Mouse (Mus musculus) left cerebral cortex, postnatal 25 days (tissue): ENCODE measurements around the gene Bcl2. TPM values are rescaled to one million over a fixed set of nuclear protein-coding genes. Genes with fewer than 3 reads are reported as not detected.

ENCODE experiments used
- DNase-seq, 2 experiments: peaks; one replicate each; pipeline ENCODE4 v3.0.0; 2022; ENCODE audit warnings: low spot score in 2 of 2, mixed read lengths in 1 of 2
- intact Hi-C: fragments of 180-260 bp; cut with DNase I; formaldehyde crosslinking; loops from one replicate; pipeline ENCODE4 v1.15.1; 2025
- total RNA-seq, 2 experiments: library from RNA; stranded (reverse); gene quantifications; 2 replicates each; pipeline ENCODE4 v1.2.3; 2021

Gene Bcl2
- total RNA-seq, 2 experiments from 2014 or later: 15.5 to 16.1 TPM

DNA sequence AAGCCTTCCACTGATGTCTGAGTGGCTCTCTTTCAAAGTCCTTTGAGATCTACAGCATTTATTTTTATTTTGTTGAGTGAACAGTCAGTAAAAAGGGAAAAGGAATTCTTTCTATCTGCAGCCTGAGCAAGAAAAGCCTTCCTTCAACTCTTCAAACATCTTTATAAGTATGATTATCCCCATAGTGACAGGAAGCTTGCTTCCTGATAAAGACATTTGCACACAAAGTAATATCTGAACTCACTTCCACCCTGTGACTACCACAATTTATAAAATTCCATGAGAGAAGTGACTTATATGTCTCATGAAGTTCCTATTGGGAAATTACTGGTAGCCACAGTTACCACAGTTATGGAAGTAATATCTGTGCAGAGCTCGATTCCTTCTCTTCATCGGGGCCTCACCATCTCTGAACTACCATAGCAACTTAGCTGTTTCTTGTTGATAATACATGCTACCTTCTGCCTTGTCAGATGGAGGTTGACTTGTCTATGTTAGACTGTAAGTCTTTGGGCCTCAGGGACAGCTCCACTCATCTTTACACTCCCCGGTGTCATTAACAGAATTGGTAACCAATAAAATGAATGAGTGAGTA is 82.1 kb downstream of the Bcl2 start:
- intact Hi-C loops: no loop called here
- DNase-seq: no peak

- intact Hi-C loops: no loop called here
Measured at GRCm38 (mm10) chr1:106630973-106631372, 83.1 kb downstream of the Bcl2 start.

GRCm38 (mm10) chr1:106629931-106630682 is 84.0 kb downstream of the Bcl2 start:
- intact Hi-C loops: loop anchor here (2.0 kb wide), 1 partner anchor 85 kb away; the partner anchor contains the start of gene Bcl2
- peak in 1 of 2 experiments; percentile 34 for DNase-seq

More at GRCm38 (mm10) chr1:106630973-106631372, 83.1 kb downstream of the Bcl2 start:
- no peak for DNase-seq

GRCm38 (mm10) chr1:106629470-106629830 is 84.6 kb downstream of the Bcl2 start:
- intact Hi-C loops: loop anchor here (2.0 kb wide), 1 partner anchor 85 kb away; the partner anchor contains the start of gene Bcl2
- DNase-seq: no peak

DNA sequence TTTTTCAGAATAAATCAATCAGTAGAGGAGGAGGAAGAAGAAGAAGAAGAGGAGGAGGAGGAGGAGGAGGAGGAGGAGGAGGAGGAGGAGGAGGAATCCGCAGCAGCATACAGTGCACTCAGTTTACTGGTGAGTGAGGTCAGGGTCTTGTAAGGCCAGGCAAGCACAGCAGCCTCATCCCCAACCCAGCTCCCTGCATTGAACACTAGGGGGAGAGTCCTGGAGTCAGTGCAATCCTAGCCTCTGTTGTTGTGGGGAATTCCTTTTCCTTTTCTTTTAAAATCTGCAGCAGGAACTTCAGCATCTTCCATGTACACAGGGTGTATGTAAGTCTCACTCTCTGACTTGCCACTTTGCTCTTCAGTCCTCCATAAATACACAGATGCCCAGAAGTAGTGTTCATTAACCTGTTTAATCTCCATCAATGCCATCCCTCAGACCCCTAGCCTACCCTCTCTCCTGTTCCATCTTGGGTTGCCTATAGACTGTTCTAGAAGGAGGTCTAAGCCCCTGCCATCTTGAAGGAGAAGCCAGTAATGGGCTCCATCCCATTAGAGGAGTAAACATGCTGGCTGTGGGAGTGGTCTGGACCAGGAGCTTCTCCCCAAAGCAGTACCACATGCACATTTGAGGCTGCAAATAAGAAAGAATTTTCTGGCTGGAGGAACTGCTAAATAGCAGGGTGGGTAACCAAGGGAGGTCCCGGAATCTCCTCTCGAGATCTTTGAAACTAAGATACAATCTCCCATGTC is 85.2 kb downstream of the Bcl2 start:
- intact Hi-C loops: loop anchor here (2.0 kb wide), 1 partner anchor 86 kb away; the partner anchor contains the start of gene Bcl2
- DNase-seq: no peak

DNA sequence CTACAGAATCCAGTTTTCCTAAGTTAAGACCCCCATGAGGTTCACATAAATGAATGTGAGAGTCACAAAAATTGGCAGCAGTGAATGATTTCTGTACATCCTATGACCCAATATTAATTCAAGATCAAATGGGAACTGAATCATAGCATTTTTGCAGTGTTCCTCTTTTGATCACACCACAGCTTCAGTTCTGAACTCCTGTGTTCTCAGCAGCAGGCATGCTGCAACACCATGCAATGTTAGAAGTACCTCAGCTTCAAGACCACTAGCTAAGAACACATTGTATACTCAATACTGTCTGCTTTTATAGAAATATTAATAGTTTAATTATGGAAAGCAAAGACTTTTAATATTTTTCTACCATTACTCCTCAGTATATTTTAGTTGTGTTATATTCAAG is 85.8 kb downstream of the Bcl2 start:
- intact Hi-C loops: loop anchor here (2.0 kb wide), 1 partner anchor 87 kb away; the partner anchor contains the start of gene Bcl2
- DNase-seq: no peak

DNA sequence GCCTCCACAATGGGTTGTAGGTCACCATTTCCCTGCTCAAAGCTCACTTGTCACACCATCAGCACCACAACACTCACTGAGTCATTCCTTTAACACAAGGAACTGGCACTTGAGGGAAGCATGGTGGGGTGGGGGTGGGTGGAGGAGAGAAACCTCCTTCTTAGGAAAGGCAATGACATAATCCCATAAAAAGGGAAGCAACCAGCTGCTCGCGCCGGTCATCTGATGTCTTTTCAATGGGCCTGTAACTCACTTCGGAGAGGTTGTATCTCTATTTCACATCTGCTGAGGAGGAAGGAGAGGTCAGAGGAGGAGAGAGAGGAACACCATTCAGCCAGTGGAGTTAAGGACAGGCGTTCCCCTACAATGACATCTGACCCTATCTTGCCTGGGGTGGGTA is 86.8 kb downstream of the Bcl2 start:
- intact Hi-C loops: no loop called here
- peak in 1 of 2 experiments; percentile 40 for DNase-seq

DNA sequence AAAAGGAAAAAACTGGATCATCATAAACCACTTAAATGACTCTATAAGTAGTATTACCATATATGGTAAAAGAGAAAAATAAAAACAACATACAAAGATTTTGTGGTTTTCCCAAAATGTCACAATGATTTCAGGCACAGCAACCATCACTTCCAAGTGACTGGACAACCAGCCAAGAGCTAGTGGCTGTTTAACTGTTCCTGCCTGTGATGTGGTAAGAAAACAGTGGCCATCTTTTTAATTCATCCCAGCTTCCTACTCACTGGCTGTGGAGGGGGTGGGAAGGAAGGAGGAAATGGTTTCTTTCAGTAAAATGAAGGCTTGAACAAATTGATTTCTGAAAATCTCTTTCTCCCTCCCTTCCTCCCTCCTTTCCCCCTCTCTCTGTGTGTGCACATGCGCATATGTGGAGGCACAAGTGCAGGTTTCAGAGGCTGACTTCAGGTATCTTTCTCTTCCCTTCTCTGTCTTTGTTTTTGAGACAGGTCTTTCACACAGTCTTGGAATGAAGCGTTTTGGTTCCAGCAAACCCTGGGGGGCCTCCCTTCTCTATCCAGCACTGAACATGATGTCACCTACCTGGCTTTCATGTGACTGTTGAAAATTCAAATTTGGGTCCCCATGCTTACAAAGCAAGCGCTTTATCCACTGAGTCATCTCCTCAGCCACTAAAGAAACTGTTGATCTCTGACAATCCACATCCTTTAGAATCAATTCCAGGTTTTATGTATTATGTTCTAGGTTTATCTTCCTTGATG is 93.7 kb downstream of the Bcl2 start:
- intact Hi-C loops: no loop called here
- no peak for DNase-seq

GRCm38 (mm10) chr1:106618814-106619213 is 95.3 kb downstream of the Bcl2 start:
- intact Hi-C loops: no loop called here
- DNase-seq: no peak

DNA sequence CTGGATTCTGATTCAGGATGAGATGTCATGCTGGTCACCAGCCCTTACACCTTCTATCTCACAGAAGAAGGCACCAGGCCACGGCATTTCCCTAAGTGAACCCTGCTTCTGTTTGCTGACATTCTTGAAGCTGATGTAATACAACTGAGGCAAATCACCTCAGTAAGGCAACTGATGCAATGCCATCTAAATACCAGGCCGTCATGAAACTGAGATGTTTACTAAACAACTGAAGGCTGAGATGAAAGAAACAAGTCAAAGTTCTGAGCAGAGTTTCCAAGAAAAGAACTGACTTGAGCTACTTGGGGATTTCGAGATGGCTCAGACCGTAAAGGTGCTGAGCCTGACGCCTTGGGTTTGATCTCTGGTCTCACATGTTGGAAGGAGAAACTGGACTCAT is 97.1 kb downstream of the Bcl2 start:
- intact Hi-C loops: no loop called here
- no peak for DNase-seq

DNA sequence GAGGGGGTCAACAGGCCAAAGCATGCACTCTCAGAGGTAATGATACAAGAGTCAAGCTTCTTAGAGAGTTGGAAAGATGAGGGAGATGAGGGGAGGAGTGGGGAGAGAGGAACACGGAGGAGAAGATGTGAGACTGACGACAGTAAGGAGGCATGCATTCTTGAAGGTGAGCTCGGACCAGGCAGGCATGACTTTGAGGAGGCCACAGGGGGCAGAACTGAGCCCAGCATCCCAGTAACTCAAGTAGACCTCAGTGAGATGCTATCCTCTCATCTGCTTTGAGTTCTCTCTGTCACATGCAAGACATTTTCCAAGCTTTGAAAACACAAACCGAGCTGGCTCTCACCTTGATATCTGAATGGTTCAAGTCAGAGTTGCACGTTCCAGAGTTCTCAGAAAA is 100.7 kb downstream of the Bcl2 start:
- DNase-seq: no peak
- intact Hi-C loops: no loop called here

DNA sequence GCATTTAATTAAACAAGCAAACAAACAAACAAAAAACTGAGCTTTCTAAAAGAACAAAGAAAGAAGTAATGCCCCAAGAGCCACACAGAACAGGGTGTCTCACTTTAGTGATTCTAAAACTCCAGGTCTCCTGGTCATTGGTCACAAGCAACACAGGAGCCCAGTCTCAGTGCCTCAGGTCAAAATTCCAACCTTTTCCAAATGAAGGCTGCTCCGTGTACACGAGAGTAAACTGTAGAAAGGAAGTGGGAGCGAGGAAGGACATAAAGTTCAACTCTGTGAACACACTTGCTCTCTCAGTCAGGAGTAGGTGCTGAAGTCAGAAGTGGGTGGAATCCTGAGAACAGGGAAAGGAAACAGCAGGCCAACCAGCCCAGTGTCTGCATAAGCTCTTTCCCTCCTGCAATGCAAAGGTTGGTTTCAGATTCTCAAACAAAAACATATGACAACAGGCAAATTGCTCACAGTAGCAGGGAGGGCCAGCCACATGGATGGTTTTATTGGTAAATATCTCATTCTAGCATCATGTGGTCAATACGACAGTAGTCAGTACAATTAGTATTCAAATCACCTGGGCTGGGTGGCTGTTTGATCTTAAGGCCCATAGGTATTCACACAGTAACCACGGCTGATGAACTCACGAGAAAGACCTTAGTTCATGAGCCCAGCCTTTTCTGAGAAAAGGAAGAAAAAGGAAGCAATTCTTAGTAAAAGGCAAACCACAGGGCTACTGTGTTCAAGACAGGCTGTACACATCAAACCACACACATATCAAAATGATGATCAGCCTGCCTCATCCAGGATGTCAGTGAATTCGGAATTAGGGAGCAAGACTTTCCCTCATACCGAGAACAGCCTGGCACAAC is 101.7 kb downstream of the Bcl2 start:
- DNase-seq: no peak
- intact Hi-C loops: no loop called here

DNA sequence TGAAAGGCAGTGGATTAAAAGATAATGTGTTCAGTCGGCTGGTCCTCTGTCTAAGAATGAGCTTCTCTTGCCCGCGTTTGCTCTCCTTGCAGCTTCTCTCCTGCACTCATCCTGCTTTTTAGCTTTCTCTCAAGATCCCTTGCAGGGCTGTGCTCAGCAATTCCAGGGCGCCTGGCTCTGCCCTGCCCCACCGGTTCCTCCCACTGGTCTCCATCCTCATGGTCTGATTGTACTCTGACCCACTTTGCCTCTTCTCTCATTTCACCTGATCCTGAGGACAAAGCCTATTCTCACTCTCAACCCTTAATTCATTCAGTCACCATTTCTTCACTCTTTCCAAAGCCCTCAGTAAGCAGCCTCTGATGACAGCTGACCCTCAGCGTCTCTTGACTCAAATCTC is 102.8 kb downstream of the Bcl2 start:
- DNase-seq: no peak
- intact Hi-C loops: no loop called here

GRCm38 (mm10) chr1:106608098-106608778 is 105.8 kb downstream of the Bcl2 start:
- DNase-seq: no peak
- intact Hi-C loops: no loop called here

- intact Hi-C loops: no loop called here
- no peak for DNase-seq
Measured at GRCm38 (mm10) chr1:106606951-106607350, 107.1 kb downstream of the Bcl2 start.

GRCm38 (mm10) chr1:106603406-106603805 is 110.7 kb downstream of the Bcl2 start:
- no peak for DNase-seq
- intact Hi-C loops: no loop called here

GRCm38 (mm10) chr1:106602941-106603340 is 111.1 kb downstream of the Bcl2 start:
- DNase-seq: no peak
- intact Hi-C loops: no loop called here

DNA sequence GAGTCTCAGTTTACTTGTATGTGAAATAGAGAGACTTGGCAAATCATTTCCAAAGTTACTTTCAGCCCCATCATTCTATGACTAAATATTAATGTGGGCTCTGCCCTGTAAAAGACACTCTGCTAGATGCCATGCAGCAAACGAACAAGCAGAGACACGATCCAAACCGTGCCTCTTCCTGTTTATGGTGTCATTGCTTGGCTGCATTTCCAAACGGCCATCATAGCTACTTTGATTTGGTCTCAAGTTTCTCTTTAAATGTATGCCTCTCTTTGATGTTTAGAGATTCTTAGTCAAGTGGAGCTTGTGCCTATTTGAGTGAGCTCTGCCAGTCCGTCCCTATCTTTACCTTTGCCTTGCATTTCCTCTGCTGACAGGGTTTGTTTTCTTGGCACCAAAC is 111.5 kb downstream of the Bcl2 start:
- DNase-seq: no peak
- intact Hi-C loops: no loop called here
